Mouse (Mus musculus) CH12.LX (cell line): ENCODE measurements around the gene Sephs1. TPM values are rescaled to one million over a fixed set of nuclear protein-coding genes. Genes with fewer than 3 reads are reported as not detected.

Source experiments
- DNase-seq: peaks from one replicate; pipeline ENCODE4 v3.0.0-alpha.2; 2013; ENCODE audit errors: extremely low read depth
- H3K27ac ChIP-seq: 2 replicates; pipeline ENCODE4 v1.5.1; 2012; ENCODE audit warnings: low read depth, mild to moderate bottlenecking, control low read depth, moderate library complexity; ENCODE audit not compliant: insufficient read depth
- H3K27me3 ChIP-seq: replicated peaks from 2 replicates; pipeline ENCODE3; 2012; ENCODE audit warnings: inconsistent platforms
- H3K36me3 ChIP-seq, 2 experiments: replicated peaks in 1 of 2; 2 replicates each; pipeline versions ENCODE3 to v1.6.1; 2012; ENCODE audit warnings: inconsistent platforms in 1 of 2, low read length in 1 of 2, mild to moderate bottlenecking in 1 of 2, mixed read lengths in 1 of 2, moderate library complexity in 1 of 2; ENCODE audit not compliant: control insufficient read depth in 1 of 2, insufficient read depth in 1 of 2
- H3K4me1 ChIP-seq, 2 experiments: 2 replicates each; pipeline ENCODE4 v1.6.1; 2012; ENCODE audit warnings: inconsistent platforms in 1 of 2, moderate library complexity in 1 of 2; ENCODE audit not compliant: insufficient read depth in 2 of 2, control insufficient read depth in 1 of 2
- H3K4me2 ChIP-seq: 2 replicates; pipeline ENCODE4 v1.6.1; 2012; ENCODE audit warnings: low read depth, mild to moderate bottlenecking, control low read depth; ENCODE audit not compliant: poor library complexity, insufficient read depth, severe bottlenecking
- H3K4me3 ChIP-seq, 3 experiments: fragments of 150-350 bp in 1 of 3; sonication (generic) in 1 of 3; replicated peaks in 1 of 3; 2 replicates each; pipeline versions ENCODE3 to v1.5.1; 2011 to 2012; ENCODE audit warnings: low read depth in 2 of 3, low read length in 2 of 3, mild to moderate bottlenecking in 2 of 3, moderate library complexity in 2 of 3, control low read depth in 1 of 3, improper control_type of control experiment in 1 of 3, inconsistent platforms in 1 of 3, mixed read lengths in 1 of 3; ENCODE audit not compliant: poor library complexity in 1 of 3
- H3K79me2 ChIP-seq: replicated peaks from 2 replicates; pipeline ENCODE4 v1.6.1; 2012; ENCODE audit warnings: mild to moderate bottlenecking, moderate library complexity; ENCODE audit not compliant: control insufficient read depth, poor library complexity, insufficient read depth, severe bottlenecking; ENCODE audit errors: extremely low read depth
- H3K9ac ChIP-seq: 2 replicates; pipeline ENCODE4 v1.6.1; 2012; ENCODE audit warnings: low read depth, mild to moderate bottlenecking, control low read depth, moderate library complexity; ENCODE audit not compliant: insufficient read depth
- H3K9me3 ChIP-seq: replicated peaks from 2 replicates; pipeline ENCODE3; 2012; ENCODE audit warnings: low read length, inconsistent platforms, mixed read lengths
- BHLHE40 ChIP-seq: IDR thresholded peaks from 2 replicates; pipeline ENCODE4 v1.6.1; 2011; ENCODE audit warnings: mild to moderate bottlenecking, low read depth, low read length, improper control_type of control experiment
- CHD1 ChIP-seq: IDR thresholded peaks from 2 replicates; pipeline ENCODE4 v1.6.1; 2012; ENCODE audit warnings: low read depth, low read length, improper control_type of control experiment, inconsistent platforms
- CHD2 ChIP-seq: IDR thresholded peaks from 2 replicates; pipeline ENCODE4 v1.6.1; 2011; ENCODE audit warnings: low read length, improper control_type of control experiment
- CTCF ChIP-seq, 2 experiments: IDR thresholded peaks in 1 of 2; conservative IDR thresholded peaks in 1 of 2; 2 replicates each; pipeline ENCODE4 v1.5.1; 2011 to 2012; ENCODE audit warnings: low read depth in 2 of 2, low read length in 2 of 2, improper control_type of control experiment in 1 of 2, inconsistent platforms in 1 of 2, mild to moderate bottlenecking in 1 of 2, moderate library complexity in 1 of 2
- E2F4 ChIP-seq: IDR thresholded peaks from 2 replicates; pipeline ENCODE4 v1.6.1; 2011; ENCODE audit warnings: low read depth, low read length, improper control_type of control experiment; ENCODE audit not compliant: insufficient replicate concordance
- ELF1 ChIP-seq: IDR thresholded peaks from 2 replicates; pipeline ENCODE4 v1.6.1; 2014; ENCODE audit warnings: low read depth, mild to moderate bottlenecking, inconsistent platforms, low read length, improper control_type of control experiment
- ETS1 ChIP-seq: conservative IDR thresholded peaks from 2 replicates; pipeline ENCODE4 v1.6.1; 2012; ENCODE audit warnings: low read depth, mild to moderate bottlenecking, inconsistent platforms, low read length, improper control_type of control experiment, moderate library complexity
- HCFC1 ChIP-seq: IDR thresholded peaks from 2 replicates; pipeline ENCODE4 v1.6.1; 2012; ENCODE audit warnings: low read depth, mild to moderate bottlenecking, inconsistent platforms, low read length, improper control_type of control experiment
- IRF4 ChIP-seq: IDR thresholded peaks from 2 replicates; pipeline ENCODE4 v1.6.1; 2014; ENCODE audit warnings: low read depth, mild to moderate bottlenecking, inconsistent platforms, low read length, improper control_type of control experiment
- JUN ChIP-seq: IDR thresholded peaks from 2 replicates; pipeline ENCODE4 v1.6.1; 2011; ENCODE audit warnings: low read depth, mild to moderate bottlenecking, low read length, improper control_type of control experiment, moderate library complexity; ENCODE audit not compliant: insufficient read depth
- JUND ChIP-seq: conservative IDR thresholded peaks from 2 replicates; pipeline ENCODE4 v1.6.1; 2011; ENCODE audit warnings: low read depth, low read length, improper control_type of control experiment
- KAT2A ChIP-seq: IDR thresholded peaks from 2 replicates; pipeline ENCODE4 v1.6.1; 2012; ENCODE audit warnings: low read length, improper control_type of control experiment, inconsistent platforms; ENCODE audit not compliant: insufficient replicate concordance
- MAFK ChIP-seq: IDR thresholded peaks from 2 replicates; pipeline ENCODE4 v1.6.1; 2011; ENCODE audit warnings: low read length, improper control_type of control experiment; ENCODE audit not compliant: insufficient replicate concordance
- MAX ChIP-seq: IDR thresholded peaks from 2 replicates; pipeline ENCODE4 v1.6.1; 2011; ENCODE audit warnings: low read length, improper control_type of control experiment
- MEF2A ChIP-seq: IDR thresholded peaks from 2 replicates; pipeline ENCODE4 v1.6.1; 2014; ENCODE audit warnings: low read depth, mild to moderate bottlenecking, inconsistent platforms, low read length, improper control_type of control experiment, borderline replicate concordance
- MXI1 ChIP-seq: IDR thresholded peaks from 2 replicates; pipeline ENCODE4 v1.6.1; 2011; ENCODE audit warnings: mild to moderate bottlenecking, low read depth, low read length, improper control_type of control experiment
- NELFE ChIP-seq: IDR thresholded peaks from 2 replicates; pipeline ENCODE4 v1.6.1; 2011; ENCODE audit warnings: low read depth, low read length, improper control_type of control experiment
- NRF1 ChIP-seq: IDR thresholded peaks from 2 replicates; pipeline ENCODE4 v1.6.1; 2014; ENCODE audit warnings: low read depth, mild to moderate bottlenecking, inconsistent platforms, low read length, improper control_type of control experiment, moderate library complexity
- PAX5 ChIP-seq: IDR thresholded peaks from 2 replicates; pipeline ENCODE4 v1.6.1; 2012; ENCODE audit warnings: low read length, inconsistent platforms, mixed read lengths
- POLR2A ChIP-seq: IDR thresholded peaks from 2 replicates; pipeline ENCODE4 v1.6.1; 2011; ENCODE audit warnings: low read depth, mild to moderate bottlenecking, improper control_type of control experiment, low read length
- POLR2AphosphoS2 ChIP-seq: IDR thresholded peaks from 2 replicates; pipeline ENCODE4 v1.6.1; 2011; ENCODE audit warnings: low read depth, low read length, improper control_type of control experiment
- RCOR1 ChIP-seq: conservative IDR thresholded peaks from 2 replicates; pipeline ENCODE4 v1.6.1; 2012; ENCODE audit warnings: low read depth, mild to moderate bottlenecking, inconsistent platforms, low read length, improper control_type of control experiment
- TBP ChIP-seq: conservative IDR thresholded peaks from 2 replicates; pipeline ENCODE4 v1.6.1; 2011; ENCODE audit warnings: low read depth, low read length, improper control_type of control experiment
- ZMIZ1 ChIP-seq: IDR thresholded peaks from 2 replicates; pipeline ENCODE4 v1.6.1; 2012; ENCODE audit warnings: low read depth, mild to moderate bottlenecking, inconsistent platforms, low read length, improper control_type of control experiment
- ZNF384 ChIP-seq: IDR thresholded peaks from 2 replicates; pipeline ENCODE4 v1.6.1; 2012; ENCODE audit warnings: low read depth, low read length, improper control_type of control experiment, inconsistent platforms
- dilution Hi-C: fragments of 300-500 bp; cut with MboI; formaldehyde crosslinking; loops from 2 replicates; pipeline ENCODE4 v1.14.3; 2020; ENCODE audit warnings: low sequenced_read_pairs; ENCODE audit not compliant: extremely low pct_unique_long_range_greater_than_20kb, extremely low pct_ligation_motif_present
- in situ Hi-C: fragments of 300-500 bp; cut with MboI; formaldehyde crosslinking; loops from 3 replicates; pipeline ENCODE4 v1.14.3; 2019; ENCODE audit warnings: low sequenced_read_pairs, low pct_ligation_motif_present, low pct_unique_long_range_greater_than_20kb, mixed read lengths
- polyA plus RNA-seq: library from polyadenylated mRNA; unstranded; fragments of >175 nt; gene quantifications from 2 replicates; pipeline ENCODE4 v1.2.1, GENCODE M21; 2012; ENCODE audit warnings: low read depth; ENCODE audit not compliant: insufficient read length
- total RNA-seq, 2 experiments: library from RNA; depleted of rRNA; stranded (reverse); fragments of 300-350 nt in 1 of 2; fragments of >200 nt in 1 of 2; gene quantifications; 2 replicates each; pipeline ENCODE4 v1.2.3; 2012 to 2014

The Sephs1 gene
- total and polyA plus RNA-seq, 3 experiments, result 39.5 to 85.8 (median 62.0) TPM

GRCm38 (mm10) chr2:4910521-4910920 lies 29.2 kb downstream of the Sephs1 start:
- Histone ChIP-seq H3K4me3 (no peak overlapping the region), H3K9me3 (peaks cover 16% of the 10 kb centered on the region), H3K79me2 (no peaks in the 10 kb centered on the region), H3K27ac (no peak overlapping the region), H3K4me1 (peaks cover 0 to 3% of the 10 kb centered on the region in 2 experiments; a peak in 1 of 4 replicates), H3K36me3 (peaks cover 20 to 41% of the 10 kb centered on the region in 2 experiments), H3K27me3 (no peaks in the 10 kb centered on the region), H3K4me2 (no peak overlapping the region), H3K9ac (no peak overlapping the region)
- TF ChIP-seq NELFE (no peak), E2F4 (no peak), ZMIZ1 (no peak), PAX5 (no peak), MEF2A (no peak), POLR2AphosphoS2 (no peak), MXI1 (no peak), NRF1 (no peak), KAT2A (no peak), CHD2 (no peak)
- in situ Hi-C loops, result loop anchor here (25.0 kb wide), 2 partner anchors 477 to 927 kb away; partner anchors contain the start of genes Cdc123 and Nudt5
- no peak for DNase-seq
- dilution Hi-C loops, result no loop called here

- dilution Hi-C loops, result no loop called here
These were observed 32.6 kb downstream of the Sephs1 start for GRCm38 (mm10) chr2:4913949-4914348.

GRCm38 (mm10) chr2:4916037-4916436 lies 34.7 kb downstream of the Sephs1 start:
- Histone ChIP-seq H3K27ac (no peak overlapping the region), H3K36me3 (no peaks in the 10 kb centered on the region), H3K79me2 (no peaks in the 10 kb centered on the region), H3K4me2 (no peak overlapping the region), H3K9me3 (peaks cover 16% of the 10 kb centered on the region), H3K4me3 (no peak overlapping the region), H3K4me1 (peaks cover 3 to 24% of the 10 kb centered on the region in 2 experiments), H3K9ac (no peak overlapping the region), H3K27me3 (no peaks in the 10 kb centered on the region)
- dilution Hi-C loops (no loop called here), in situ Hi-C loops (loop anchor here (5.0 to 25.0 kb wide), 3 partner anchors 81 to 921 kb away; partner anchors contain the start of genes Cdc123 and Nudt5)
- no peak for TF ChIP-seq POLR2AphosphoS2
- TF ChIP-seq KAT2A, result no peak
- no peak for TF ChIP-seq NELFE
- TF ChIP-seq ZNF384, result no peak
- no peak for TF ChIP-seq ZMIZ1
- no peak for TF ChIP-seq JUN
- TF ChIP-seq IRF4, result no peak
- no peak for TF ChIP-seq HCFC1
- no peak for TF ChIP-seq TBP
- no peak for TF ChIP-seq MEF2A
- no peak for TF ChIP-seq RCOR1
- no peak for TF ChIP-seq MAFK
- no peak for TF ChIP-seq CHD1
- TF ChIP-seq POLR2A, result no peak
- no peak for DNase-seq

More at GRCm38 (mm10) chr2:4913949-4914348, 32.6 kb downstream of the Sephs1 start:
- TF ChIP-seq JUND (no peak), CTCF (conservative IDR thresholded peaks at IDR 0.05 in 1 of 2, IDR thresholded peaks at IDR 0.05 in 1 of 2; ENCODE audit: low read depth in 2 of 2, low read length in 2 of 2) (no peak), MAX (no peak), ELF1 (no peak), ETS1 (no peak), BHLHE40 (no peak)
- Histone ChIP-seq H3K27ac (no peak overlapping the region), H3K4me1 (peaks cover 0 to 12% of the 10 kb centered on the region in 2 experiments; a peak in 2 of 4 replicates), H3K36me3 (peaks cover 0 to 8% of the 10 kb centered on the region in 2 experiments), H3K9me3 (peaks cover 16% of the 10 kb centered on the region), H3K4me3 (no peak overlapping the region), H3K4me2 (no peak overlapping the region), H3K9ac (no peak overlapping the region), H3K27me3 (no peaks in the 10 kb centered on the region), H3K79me2 (no peaks in the 10 kb centered on the region)
- in situ Hi-C loops, result loop anchor here (25.0 kb wide), 2 partner anchors 473 to 923 kb away; partner anchors contain the start of genes Cdc123 and Nudt5
- DNase-seq, result no peak
